Mouse (Mus musculus): ENCODE measurements at regions not wholly inside any gene's neighbourhood (a gene's known extent, or its start where the extent isn't known, plus 50 kb on each side); places are given as distances from the start of the nearest gene placed in this dataset.

DNA sequence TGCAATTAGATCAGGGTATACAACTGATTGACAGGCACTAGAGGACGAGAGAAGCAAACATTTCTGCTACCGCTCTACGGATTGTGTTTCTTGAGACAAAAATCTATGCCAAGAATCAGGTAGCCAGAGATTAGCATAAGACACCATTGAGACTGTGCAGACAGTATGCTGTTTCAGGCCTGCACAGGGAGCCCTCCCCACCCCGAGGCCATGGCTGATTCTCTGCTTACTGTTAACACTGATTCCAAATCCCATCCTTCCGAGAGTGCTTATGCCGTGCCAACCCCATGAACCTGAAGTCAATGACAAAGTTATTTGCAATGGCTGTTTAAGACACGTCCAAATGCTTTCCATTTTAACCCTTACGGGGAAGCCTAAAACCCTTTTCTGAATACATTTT, 78.8 kb downstream of the Rps12 start:
- no peak for ATAC-seq (ENCODE audit: insufficient number of reproducible peaks, insufficient read depth, low FRiP score, low read depth)
- no peak overlapping the region for H3K9ac ChIP-seq (replicated peaks; ENCODE audit: low read depth, low read length)
- H3K4me3 ChIP-seq (ENCODE audit: low read depth, low read length), result no peak overlapping the region
- no peaks in the 10 kb centered on the region for H3K27me3 ChIP-seq (ENCODE audit: control insufficient read depth, insufficient read depth, low read length)
- no peaks in the 10 kb centered on the region for H3K9me3 ChIP-seq (ENCODE audit: control insufficient read depth, low read depth, low read length)
- no peaks in the 10 kb centered on the region for H3K36me3 ChIP-seq (ENCODE audit: control insufficient read depth, insufficient read depth, low read length)
- peaks cover 13% of the 10 kb centered on the region for H3K4me1 ChIP-seq (ENCODE audit: control insufficient read depth, insufficient read depth, low read length)
- no peak overlapping the region for H3K4me2 ChIP-seq (replicated peaks; ENCODE audit: low read depth, low read length)
- 77% methylated on average over 8 of the region's 8 CpGs for WGBS
- H3K27ac ChIP-seq (ENCODE audit: low read length), result no peak overlapping the region

DNA sequence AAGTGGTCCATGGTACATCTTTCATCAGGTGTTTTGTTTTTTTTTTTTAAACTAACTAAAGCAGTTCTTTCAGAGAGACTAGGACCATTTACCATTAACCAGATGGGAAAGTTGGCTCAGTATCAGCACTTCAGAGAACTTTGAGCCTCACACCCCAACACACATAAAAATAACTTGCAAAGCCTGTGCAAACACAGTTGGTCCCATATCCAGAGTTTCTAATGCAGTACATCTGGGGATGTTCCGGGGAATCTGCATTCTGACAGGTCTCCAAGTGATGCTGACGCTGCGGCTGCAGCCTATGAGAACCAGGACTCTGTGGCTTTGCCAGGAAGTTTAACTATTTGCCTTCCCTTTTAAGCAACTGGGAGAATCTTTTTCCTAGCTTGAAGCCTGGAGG, 79.9 kb downstream of the Rps12 start:
- no peaks in the 10 kb centered on the region for H3K36me3 ChIP-seq (ENCODE audit: control insufficient read depth, insufficient read depth, low read length)
- no peaks in the 10 kb centered on the region for H3K9me3 ChIP-seq (ENCODE audit: control insufficient read depth, low read depth, low read length)
- H3K27me3 ChIP-seq (ENCODE audit: control insufficient read depth, insufficient read depth, low read length), result no peaks in the 10 kb centered on the region
- H3K4me3 ChIP-seq (ENCODE audit: low read depth, low read length), result no peak overlapping the region
- ATAC-seq (ENCODE audit: insufficient number of reproducible peaks, insufficient read depth, low FRiP score, low read depth), result no peak
- no peak overlapping the region for H3K9ac ChIP-seq (replicated peaks; ENCODE audit: low read depth, low read length)
- 47% methylated on average over 3 of the region's 3 CpGs for WGBS
- peaks cover 7% of the 10 kb centered on the region; the same call in 1 of the 2 replicates for H3K4me1 ChIP-seq (ENCODE audit: control insufficient read depth, insufficient read depth, low read length)
- H3K27ac ChIP-seq (ENCODE audit: low read length), result no peak overlapping the region
- no peak overlapping the region for H3K4me2 ChIP-seq (replicated peaks; ENCODE audit: low read depth, low read length)

DNA sequence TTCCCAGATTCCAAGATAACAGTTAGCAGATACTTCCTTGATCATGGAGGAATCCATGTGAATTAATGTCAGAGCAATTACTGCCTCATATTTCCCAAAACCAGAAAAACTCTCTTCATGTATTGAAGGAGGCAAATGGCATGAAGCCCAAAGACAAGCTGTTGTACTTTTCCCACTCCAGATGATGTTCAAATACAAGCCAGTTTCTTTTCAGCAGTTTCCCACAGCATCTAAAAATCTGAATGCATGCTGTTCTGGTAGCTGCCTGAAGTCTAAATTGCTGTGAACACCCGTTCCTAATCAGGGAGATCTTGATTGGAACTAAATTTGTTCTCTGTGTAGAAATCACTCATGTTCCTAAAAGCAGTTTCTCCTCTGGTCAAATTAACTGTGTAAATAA, 83.0 kb downstream of the Rps12 start:
- Histone ChIP-seq H3K4me2 (replicated peaks; ENCODE audit: low read depth, low read length) (no peak overlapping the region), H3K27ac (ENCODE audit: low read length) (no peak overlapping the region), H3K36me3 (ENCODE audit: control insufficient read depth, insufficient read depth, low read length) (no peaks in the 10 kb centered on the region), H3K27me3 (ENCODE audit: control insufficient read depth, insufficient read depth, low read length) (no peaks in the 10 kb centered on the region), H3K9me3 (ENCODE audit: control insufficient read depth, low read depth, low read length) (no peaks in the 10 kb centered on the region), H3K4me1 (ENCODE audit: control insufficient read depth, insufficient read depth, low read length) (no peaks in the 10 kb centered on the region), H3K9ac (replicated peaks; ENCODE audit: low read depth, low read length) (no peak overlapping the region), H3K4me3 (ENCODE audit: low read depth, low read length) (no peak overlapping the region)
- WGBS, result 57% methylated on average over 1 of the region's 1 CpGs
- ATAC-seq (ENCODE audit: insufficient number of reproducible peaks, insufficient read depth, low FRiP score, low read depth), result no peak

DNA sequence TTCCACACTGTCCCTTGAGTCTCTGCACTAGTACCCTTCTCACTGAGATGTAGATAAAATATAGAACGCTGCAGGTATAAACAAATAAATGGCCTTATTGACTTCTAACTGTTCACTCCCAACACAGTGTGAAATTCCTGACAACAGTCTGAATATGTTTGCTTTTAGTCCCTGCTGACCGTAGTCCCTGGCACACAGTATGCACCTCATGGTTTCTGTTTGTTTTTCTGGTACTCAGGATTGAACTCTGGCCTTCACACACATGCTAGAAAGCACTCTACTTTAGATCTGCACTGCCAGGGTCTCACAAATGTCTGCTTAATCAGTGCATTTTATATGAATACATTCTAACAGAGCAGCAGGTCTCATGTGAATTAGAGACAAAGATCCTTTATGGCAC, 95.8 kb downstream of the Rps12 start:
- no peak overlapping the region for H3K4me2 ChIP-seq (replicated peaks; ENCODE audit: low read depth, low read length)
- no peak overlapping the region for H3K4me3 ChIP-seq (ENCODE audit: low read depth, low read length)
- ATAC-seq (ENCODE audit: insufficient number of reproducible peaks, insufficient read depth, low FRiP score, low read depth), result no peak
- no peaks in the 10 kb centered on the region for H3K27me3 ChIP-seq (ENCODE audit: control insufficient read depth, insufficient read depth, low read length)
- H3K9me3 ChIP-seq (ENCODE audit: control insufficient read depth, low read depth, low read length), result no peaks in the 10 kb centered on the region
- H3K36me3 ChIP-seq (ENCODE audit: control insufficient read depth, insufficient read depth, low read length), result no peaks in the 10 kb centered on the region
- H3K4me1 ChIP-seq (ENCODE audit: control insufficient read depth, insufficient read depth, low read length), result no peaks in the 10 kb centered on the region
- H3K9ac ChIP-seq (replicated peaks; ENCODE audit: low read depth, low read length), result no peak overlapping the region
- no peak overlapping the region for H3K27ac ChIP-seq (ENCODE audit: low read length)
- WGBS, result 53% methylated on average over 2 of the region's 2 CpGs

DNA sequence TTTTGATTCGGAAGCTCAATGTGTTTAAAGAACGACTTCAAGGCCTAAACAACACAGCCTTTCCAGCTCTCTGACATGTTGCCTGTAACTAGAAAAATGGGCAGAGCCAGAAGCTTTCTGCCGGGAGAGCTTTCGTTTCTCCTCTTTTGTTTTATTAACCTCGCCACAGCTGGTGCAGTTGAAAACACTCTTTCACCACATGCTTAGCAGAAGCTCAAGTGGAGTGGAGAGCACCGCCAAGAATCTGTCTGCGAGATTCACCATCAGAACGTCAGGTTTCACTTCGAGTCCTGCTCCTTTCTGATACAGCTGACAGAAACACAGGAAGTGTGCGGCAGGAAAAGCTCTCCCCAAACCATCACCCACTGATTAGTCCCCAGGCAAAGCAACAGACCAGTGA, 100.1 kb downstream of the Rps12 start:
- ATAC-seq (ENCODE audit: insufficient number of reproducible peaks, insufficient read depth, low FRiP score, low read depth), result no peak
- WGBS, result 37% methylated on average over 10 of the region's 10 CpGs
- H3K4me1 ChIP-seq (ENCODE audit: control insufficient read depth, insufficient read depth, low read length), result no peaks in the 10 kb centered on the region
- H3K36me3 ChIP-seq (ENCODE audit: control insufficient read depth, insufficient read depth, low read length), result no peaks in the 10 kb centered on the region
- H3K9ac ChIP-seq (replicated peaks; ENCODE audit: low read depth, low read length), result no peak overlapping the region
- no peaks in the 10 kb centered on the region for H3K27me3 ChIP-seq (ENCODE audit: control insufficient read depth, insufficient read depth, low read length)
- H3K27ac ChIP-seq (ENCODE audit: low read length), result peak overlapping the region; percentile 44; the same call in 1 of the 2 replicates
- H3K9me3 ChIP-seq (ENCODE audit: control insufficient read depth, low read depth, low read length), result no peaks in the 10 kb centered on the region
- no peak overlapping the region; the same call in 1 of the 2 replicates for H3K4me3 ChIP-seq (ENCODE audit: low read depth, low read length)
- peak overlapping the region; percentile 22; the same call in 1 of the 2 replicates for H3K4me2 ChIP-seq (replicated peaks; ENCODE audit: low read depth, low read length)

DNA sequence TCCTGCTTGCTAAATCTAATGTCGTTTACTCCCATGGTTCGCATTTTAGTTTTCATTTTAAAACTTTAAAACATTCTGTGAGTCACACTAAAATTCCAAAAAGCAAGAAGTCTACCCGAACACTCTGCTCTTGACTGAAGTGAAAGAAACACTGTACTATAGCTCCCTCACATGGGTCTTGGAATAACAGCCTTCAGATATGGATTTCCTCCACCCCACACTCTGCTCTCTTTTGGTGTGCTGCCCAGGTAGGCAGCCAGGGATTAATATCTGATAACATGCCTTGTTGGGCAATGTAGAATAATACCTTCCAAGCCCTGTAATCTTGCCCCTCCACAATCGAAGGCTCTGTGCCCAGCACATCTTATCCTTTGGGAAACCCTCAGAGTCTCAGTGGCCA, 104.0 kb downstream of the Rps12 start:
- 91% methylated on average over 4 of the region's 4 CpGs for WGBS
- H3K4me2 ChIP-seq (replicated peaks; ENCODE audit: low read depth, low read length), result no peak overlapping the region
- H3K27me3 ChIP-seq (ENCODE audit: control insufficient read depth, insufficient read depth, low read length), result no peaks in the 10 kb centered on the region
- H3K9me3 ChIP-seq (ENCODE audit: control insufficient read depth, low read depth, low read length), result no peaks in the 10 kb centered on the region
- ATAC-seq (ENCODE audit: insufficient number of reproducible peaks, insufficient read depth, low FRiP score, low read depth), result no peak
- H3K4me3 ChIP-seq (ENCODE audit: low read depth, low read length), result no peak overlapping the region
- H3K36me3 ChIP-seq (ENCODE audit: control insufficient read depth, insufficient read depth, low read length), result no peaks in the 10 kb centered on the region
- H3K4me1 ChIP-seq (ENCODE audit: control insufficient read depth, insufficient read depth, low read length), result no peaks in the 10 kb centered on the region
- H3K27ac ChIP-seq (ENCODE audit: low read length), result no peak overlapping the region
- H3K9ac ChIP-seq (replicated peaks; ENCODE audit: low read depth, low read length), result no peak overlapping the region

DNA sequence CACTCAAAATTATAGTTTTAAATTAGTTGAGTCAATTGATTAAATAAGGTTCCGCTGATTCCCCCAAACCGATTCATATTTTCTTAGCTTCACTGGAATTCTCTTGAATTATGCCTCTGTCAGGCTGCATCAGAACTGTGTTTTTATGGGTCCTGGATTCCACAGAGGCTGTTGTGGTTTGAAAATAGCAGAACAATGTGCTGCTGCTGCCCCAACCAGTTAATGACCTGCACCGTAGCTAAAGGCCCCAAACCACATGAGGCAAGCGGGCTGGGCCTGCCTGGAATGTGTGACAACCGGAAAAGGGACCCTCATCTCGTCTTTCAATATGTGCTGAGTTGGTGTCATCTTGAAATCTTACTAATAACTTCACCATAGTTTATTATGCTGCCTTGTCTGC, 111.2 kb downstream of the Rps12 start:
- Histone ChIP-seq H3K4me1 (ENCODE audit: control insufficient read depth, insufficient read depth, low read length) (no peaks in the 10 kb centered on the region), H3K9me3 (ENCODE audit: control insufficient read depth, low read depth, low read length) (no peaks in the 10 kb centered on the region), H3K4me2 (replicated peaks; ENCODE audit: low read depth, low read length) (no peak overlapping the region), H3K4me3 (ENCODE audit: low read depth, low read length) (no peak overlapping the region), H3K9ac (replicated peaks; ENCODE audit: low read depth, low read length) (no peak overlapping the region), H3K27ac (ENCODE audit: low read length) (no peak overlapping the region), H3K27me3 (ENCODE audit: control insufficient read depth, insufficient read depth, low read length) (no peaks in the 10 kb centered on the region), H3K36me3 (ENCODE audit: control insufficient read depth, insufficient read depth, low read length) (no peaks in the 10 kb centered on the region)
- WGBS, result 70% methylated on average over 6 of the region's 6 CpGs
- ATAC-seq (ENCODE audit: insufficient number of reproducible peaks, insufficient read depth, low FRiP score, low read depth), result no peak

DNA sequence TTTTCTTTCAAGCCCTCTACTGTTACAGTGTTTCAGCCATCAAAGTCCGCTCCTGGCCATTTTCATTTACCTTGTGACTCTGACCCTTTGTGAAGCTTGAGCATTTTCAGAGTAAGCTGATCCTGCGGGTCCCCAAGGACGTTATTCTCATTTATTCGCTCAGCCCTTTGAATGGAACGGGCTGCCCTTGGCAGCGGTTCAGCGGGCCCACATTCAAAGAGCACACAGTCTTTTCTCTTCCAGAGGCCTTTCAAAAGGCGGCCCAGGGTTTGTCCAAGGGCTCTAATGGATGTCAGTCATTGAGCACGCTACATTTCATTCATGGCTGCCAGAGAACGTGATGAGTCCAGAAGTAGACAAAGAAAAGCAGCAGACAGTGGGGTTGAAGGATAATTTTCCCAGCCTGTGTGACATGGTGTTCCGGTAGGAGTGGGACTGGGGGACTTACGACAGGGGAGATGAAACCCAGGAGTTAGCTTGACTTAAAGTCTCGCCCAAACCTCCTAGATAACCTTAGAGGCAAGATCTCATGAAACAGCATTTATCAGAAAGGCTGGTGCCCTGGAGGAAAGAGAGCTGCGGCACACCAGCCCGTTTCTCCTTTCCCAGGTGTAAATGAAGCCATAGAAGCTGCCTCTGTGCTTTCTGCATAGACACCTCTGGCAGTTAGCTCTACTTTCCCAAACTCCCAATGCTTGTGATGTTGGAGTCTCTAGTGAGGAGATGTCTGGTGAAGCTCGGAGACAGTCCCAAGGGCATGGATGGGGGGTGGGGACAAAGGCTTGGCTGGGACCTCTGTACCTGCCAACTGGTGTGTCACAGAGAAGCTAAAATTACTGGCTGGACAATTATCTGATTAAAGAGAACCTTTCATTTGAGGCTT, 112.2 kb downstream of the Rps12 start:
- Histone ChIP-seq H3K4me2 (replicated peaks; ENCODE audit: low read depth, low read length) (no peak overlapping the region), H3K4me3 (ENCODE audit: low read depth, low read length) (no peak overlapping the region), H3K36me3 (ENCODE audit: control insufficient read depth, insufficient read depth, low read length) (no peaks in the 10 kb centered on the region), H3K9ac (replicated peaks; ENCODE audit: low read depth, low read length) (no peak overlapping the region), H3K27me3 (ENCODE audit: control insufficient read depth, insufficient read depth, low read length) (no peaks in the 10 kb centered on the region), H3K9me3 (ENCODE audit: control insufficient read depth, low read depth, low read length) (no peaks in the 10 kb centered on the region), H3K27ac (ENCODE audit: low read length) (no peak overlapping the region), H3K4me1 (ENCODE audit: control insufficient read depth, insufficient read depth, low read length) (no peaks in the 10 kb centered on the region)
- 69% methylated on average over 16 of the region's 16 CpGs for WGBS
- no peak for ATAC-seq (ENCODE audit: insufficient number of reproducible peaks, insufficient read depth, low FRiP score, low read depth)

DNA sequence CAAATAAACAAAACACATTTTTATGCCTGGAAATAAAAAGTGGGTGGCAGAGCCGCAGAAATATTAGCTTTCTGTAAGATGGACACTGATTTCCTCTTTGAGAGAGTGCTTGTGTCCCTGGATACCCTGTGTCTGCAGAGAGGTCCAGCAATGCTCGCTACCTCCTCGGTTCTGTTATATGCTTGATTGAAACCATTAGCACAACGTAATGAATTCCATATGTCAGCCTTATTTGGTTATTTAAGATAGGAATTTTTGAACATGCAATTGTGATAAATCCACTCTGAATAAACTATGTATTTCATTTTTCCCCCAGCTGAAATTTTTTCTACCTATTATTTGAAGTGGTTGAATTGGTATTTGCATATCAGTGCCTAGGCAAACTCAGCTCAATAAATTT, 114.8 kb downstream of the Rps12 start:
- no peaks in the 10 kb centered on the region for H3K27me3 ChIP-seq (ENCODE audit: control insufficient read depth, insufficient read depth, low read length)
- H3K27ac ChIP-seq (ENCODE audit: low read length), result no peak overlapping the region
- WGBS, result 78% methylated on average over 4 of the region's 4 CpGs
- H3K36me3 ChIP-seq (ENCODE audit: control insufficient read depth, insufficient read depth, low read length), result no peaks in the 10 kb centered on the region
- ATAC-seq (ENCODE audit: insufficient number of reproducible peaks, insufficient read depth, low FRiP score, low read depth), result no peak
- H3K9ac ChIP-seq (replicated peaks; ENCODE audit: low read depth, low read length), result no peak overlapping the region
- H3K4me1 ChIP-seq (ENCODE audit: control insufficient read depth, insufficient read depth, low read length), result no peaks in the 10 kb centered on the region
- no peaks in the 10 kb centered on the region for H3K9me3 ChIP-seq (ENCODE audit: control insufficient read depth, low read depth, low read length)
- no peak overlapping the region for H3K4me3 ChIP-seq (ENCODE audit: low read depth, low read length)
- no peak overlapping the region for H3K4me2 ChIP-seq (replicated peaks; ENCODE audit: low read depth, low read length)

Measured in stomach, embryonic 14.5 days (tissue).